ENCODE assay signal across 8 mouse cellular contexts in genomic region chr17:8371834-8372233, GRCm38 (mm10). TPM values are rescaled to one million over a fixed set of nuclear protein-coding genes. Genes with fewer than 3 reads are reported as not detected.
A peak's percentile ranks its signal among the peaks of the same experiment; 100 is the strongest.
DNase-seq lines count a peak whose midpoint lies in the region; ATAC-seq lines count a peak whose summit lies in the region.

No protein-coding gene starts in this region.

- peak overlapping the region; percentile 77 for H3K27ac ChIP-seq in intestine, embryonic 15.5 days

- intact Hi-C loops in left cerebral cortex, postnatal 10 days (cut with DNase I) = loop anchor here (2.0 to 10.0 kb wide), 2 partner anchors 59 to 107 kb away; no protein-coding TSS in a partner anchor

- peak overlapping the region; percentile 63 for H3K4me2 ChIP-seq in intestine, embryonic 15.5 days (replicated peaks)

- no peaks in the 10 kb centered on the region for H3K27me3 ChIP-seq in intestine, embryonic 15.5 days (replicated peaks)

- ATAC-seq in intestine, embryonic 15.5 days = peak; percentile 67
- peak; percentile 88 for ATAC-seq in megakaryocyte progenitor cell, adult 5-6 weeks (replicated peaks; ENCODE audit: poor library complexity)

- H3K36me3 ChIP-seq in intestine, embryonic 15.5 days = no peaks in the 10 kb centered on the region

- H3K9me3 ChIP-seq in intestine, embryonic 15.5 days = no peaks in the 10 kb centered on the region

- peak overlapping the region; percentile 30 for H3K9ac ChIP-seq in intestine, embryonic 15.5 days

- peak overlapping the region; percentile 24 for H3K4me3 ChIP-seq in intestine, embryonic 15.5 days (replicated peaks)

- peaks cover 17% of the 10 kb centered on the region for H3K4me1 ChIP-seq in intestine, embryonic 15.5 days (replicated peaks)

- peak; percentile 59 to 63 for DNase-seq in urinary bladder, postnatal 4 days (ENCODE audit: low spot score in 2 of 2)
- DNase-seq in urinary bladder, postnatal 25 days (ENCODE audit: low spot score) = no peak
- DNase-seq in embryo, embryonic 10.5 days (ENCODE audit: low spot score) = peak; percentile 94
- peak; percentile 31 to 68 for DNase-seq in gastrocnemius, postnatal 4 days (ENCODE audit: low spot score in 2 of 2)
- peak; percentile 84 to 92 for DNase-seq in left cerebral cortex, postnatal 10 days (ENCODE audit: extremely low spot score in 1 of 2, low spot score in 2 of 2)
- peak; percentile 77 for DNase-seq in right cerebral cortex, postnatal 4 days

- WGBS in intestine, embryonic 15.5 days = 0% methylated on average over 7 of the region's 7 CpGs

RNA-seq across cellular contexts. Expression of gene T2, which starts 16.0 kb away (rescaled TPM):
- not detected for total RNA-seq in gastrocnemius, postnatal 4 days (2021)
- 0.13 and 0.27 TPM in 2 replicates for polyA plus RNA-seq in intestine, embryonic 15.5 days (2015; fragmentation: Nextera tagmentation; extraction: Ambion mirVana)
- total RNA-seq in left cerebral cortex, postnatal 10 days (2021) = under 1 TPM in 1 of 2 experiments, not detected in 1; 0.47 TPM
- total RNA-seq in megakaryocyte progenitor cell, adult 5-6 weeks (2015) = not detected in 2 replicates
- total RNA-seq in megakaryocyte progenitor cell, adult 5-6 weeks (2017) = not detected in 2 replicates

RNA-seq across cellular contexts. Expression of gene Prr18, which starts 34.6 kb away (rescaled TPM):
- under 1 TPM; 0.12 to 0.18 TPM for total RNA-seq in gastrocnemius, postnatal 4 days (2021)
- polyA plus RNA-seq in intestine, embryonic 15.5 days (2015; fragmentation: Nextera tagmentation; extraction: Ambion mirVana) = 0.39 and 0.61 TPM in 2 replicates
- 10 to 100 TPM; 10.1 to 10.8 TPM for total RNA-seq in left cerebral cortex, postnatal 10 days (2021)
- total RNA-seq in megakaryocyte progenitor cell, adult 5-6 weeks (2015) = 0.12 and 0.22 TPM in 2 replicates
- not detected in 2 replicates for total RNA-seq in megakaryocyte progenitor cell, adult 5-6 weeks (2017)

Comparison
In these comparisons a context has a peak if more than half of its experiments do, and no peak if none do; other contexts are left out.
1. RNA of gene Prr18, which starts 34.6 kb away (total RNA-seq): 10.1 to 10.8 TPM in left cerebral cortex, postnatal 10 days; 0.12 to 0.22 TPM in megakaryocyte progenitor cell, adult 5-6 weeks and 0.12 to 0.18 TPM in gastrocnemius, postnatal 4 days; every median in the first group is over 4 times any median in the second.